In the genomic region with DNA sequence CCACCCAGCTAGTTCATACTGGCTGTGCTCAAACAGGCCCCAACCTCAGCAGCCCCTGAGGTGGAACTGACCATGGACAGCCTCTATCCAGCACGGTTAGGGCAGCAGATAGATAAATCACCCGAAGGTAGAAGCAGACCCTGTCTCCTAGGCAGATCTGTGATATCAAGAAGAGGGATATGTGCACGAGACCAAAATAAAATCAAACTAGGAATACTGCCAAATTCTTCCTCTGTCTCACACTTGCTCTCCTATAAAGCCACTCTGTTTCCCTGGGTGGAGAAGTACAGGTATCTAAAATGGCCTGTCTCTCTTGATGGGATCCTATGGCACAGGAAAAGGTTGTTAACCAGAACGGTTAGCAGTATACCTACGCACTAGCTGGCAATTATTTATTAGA, we compare ENCODE assay signal across 10 mouse cellular contexts. TPM values are rescaled to one million over a fixed set of nuclear protein-coding genes. Genes with fewer than 3 reads are reported as not detected.
DNase-seq lines count a peak whose midpoint lies in the region; ATAC-seq lines count a peak whose summit lies in the region.
"Had no signal": no experiment of that assay in that cellular context is flagged by ENCODE, and none has a peak within 500 bp of the region (broad histone marks: within the 10 kb centered on the region; RNA-seq: fewer than 3 reads in every experiment).

No protein-coding gene starts in this region.

- H3K9me3 ChIP-seq in embryonic facial prominence, embryonic 15.5 days (replicated peaks): no peaks in the 10 kb centered on the region
- no peaks in the 10 kb centered on the region for H3K9me3 ChIP-seq in midbrain, embryonic 14.5 days (ENCODE audit: control insufficient read depth, low read length)

- DNase-seq in kidney, adult 9 months: peak; percentile 30
- no peak for DNase-seq in kidney, adult 18-20 months
- peak; percentile 12 for DNase-seq in adipocyte (ENCODE audit: low spot score)
- DNase-seq in midbrain, embryonic 14.5 days: no peak
- DNase-seq in embryo, embryonic 10 days (ENCODE audit: low spot score): no peak
- DNase-seq: adrenal gland, postnatal 14 days had no signal

- H3K36me3 ChIP-seq in embryonic facial prominence, embryonic 15.5 days: no peaks in the 10 kb centered on the region
- H3K36me3 ChIP-seq in midbrain, embryonic 14.5 days (ENCODE audit: control insufficient read depth, insufficient read depth, low read length): no peaks in the 10 kb centered on the region

- peak overlapping the region; percentile 97; the same call in 1 of the 2 replicates for H3K4me2 ChIP-seq in embryonic facial prominence, embryonic 15.5 days (replicated peaks)
- peak overlapping the region; percentile 100 for H3K4me2 ChIP-seq in midbrain, embryonic 14.5 days (ENCODE audit: low read length)

- peak overlapping the region; percentile 95; the same call in 1 of the 2 replicates for H3K27ac ChIP-seq in embryonic facial prominence, embryonic 15.5 days (replicated peaks)
- no peak overlapping the region for H3K27ac ChIP-seq in midbrain, embryonic 14.5 days (replicated peaks; ENCODE audit: low read depth, low read length)
- H3K27ac ChIP-seq: liver, embryonic 14.5 days had no signal

- no peak overlapping the region for H3K9ac ChIP-seq in embryonic facial prominence, embryonic 15.5 days
- no peak overlapping the region for H3K9ac ChIP-seq in midbrain, embryonic 14.5 days (replicated peaks; ENCODE audit: low read length)
- H3K9ac ChIP-seq: liver, embryonic 14.5 days had no signal

- 76% methylated on average over 5 of the region's 5 CpGs for WGBS in embryonic facial prominence, embryonic 15.5 days
- WGBS in midbrain, embryonic 14.5 days: 84% methylated on average over 5 of the region's 5 CpGs

- H3K27me3 ChIP-seq in embryonic facial prominence, embryonic 15.5 days: 0 out of 2 replicates have a peak, but pooled peaks cover under 1% of the 10 kb centered on the region
- no peaks in the 10 kb centered on the region; the same call in 1 of the 2 replicates for H3K27me3 ChIP-seq in midbrain, embryonic 14.5 days (ENCODE audit: control insufficient read depth, insufficient read depth, low read length)

- no peak for ATAC-seq in embryonic facial prominence, embryonic 15.5 days (ENCODE audit: insufficient number of reproducible peaks, low FRiP score, low TSS enrichment, low read depth)
- ATAC-seq in midbrain, embryonic 14.5 days (ENCODE audit: low FRiP score, low TSS enrichment): no peak
- no peak for ATAC-seq in megakaryocyte progenitor cell, adult 5-6 weeks (replicated peaks; ENCODE audit: poor library complexity)
- ATAC-seq: inflammation-experienced regulatory T-cells, adult 6 months had no signal

- H3K4me1 ChIP-seq in embryonic facial prominence, embryonic 15.5 days: peaks cover 14% of the 10 kb centered on the region
- H3K4me1 ChIP-seq in midbrain, embryonic 14.5 days (ENCODE audit: control insufficient read depth, insufficient read depth, low read length): peaks cover 13% of the 10 kb centered on the region

- H3K4me3 ChIP-seq in embryonic facial prominence, embryonic 15.5 days (replicated peaks): no peak overlapping the region
- H3K4me3 ChIP-seq in midbrain, embryonic 14.5 days (replicated peaks; ENCODE audit: low read depth, low read length): no peak overlapping the region

RNA-seq across cellular contexts. Expression of a gene that starts 2.2 kb away (rescaled TPM):
- 107 and 114 TPM in 2 replicates for polyA plus RNA-seq in embryonic facial prominence, embryonic 15.5 days (2015; fragmentation: Nextera tagmentation; extraction: Ambion mirVana)
- polyA plus RNA-seq in midbrain, embryonic 14.5 days (2014; fragmentation: Nextera tagmentation; extraction: Ambion mirVana): 53.8 and 61.7 TPM in 2 replicates
- total RNA-seq in megakaryocyte progenitor cell, adult 5-6 weeks (2015): 8.3 and 9.4 TPM in 2 replicates
- 9.7 and 11.7 TPM in 2 replicates for total RNA-seq in megakaryocyte progenitor cell, adult 5-6 weeks (2017)

Comparison
In these comparisons a context has a peak if more than half of its experiments do, and no peak if none do; other contexts are left out.
1. DNase-seq: peak in kidney, adult 9 months (single experiment) and adipocyte (single experiment); none in kidney, adult 18-20 months (single experiment), midbrain, embryonic 14.5 days (single experiment) and embryo, embryonic 10 days (single experiment).